Mouse (Mus musculus): ENCODE data around the gene Gng12.

DNA sequence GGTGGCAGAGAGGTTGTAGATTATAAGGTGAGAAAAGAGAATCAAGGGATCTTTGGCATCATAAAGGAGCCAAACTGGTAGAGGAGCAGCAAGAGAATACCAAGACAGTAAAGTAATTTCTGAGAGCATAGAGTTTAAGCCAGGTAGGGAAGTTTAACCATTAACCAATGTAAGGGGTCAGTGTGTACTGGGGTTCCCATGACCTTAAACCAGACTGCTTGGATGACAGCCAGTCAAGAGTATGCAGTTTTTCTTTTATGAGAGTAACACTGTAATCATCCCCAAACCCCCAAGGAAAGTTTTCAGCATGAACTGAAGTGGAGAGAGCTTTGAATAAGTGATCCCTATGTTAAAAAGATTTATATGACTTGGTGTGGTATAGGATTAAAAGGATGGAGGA is 36.8 kb upstream of the Gng12 start:
- no peak for TF ChIP-seq POLR2A (IDR thresholded peaks at IDR 0.05; ENCODE audit: insufficient read depth, low read depth, low read length)
- no peak for TF ChIP-seq CTCF (IDR thresholded peaks at IDR 0.05)
- no peak for TF ChIP-seq EP300 (IDR thresholded peaks at IDR 0.05; ENCODE audit: insufficient read depth, low read depth, low read length)

Measured in heart, adult 2 months (tissue).